Mouse (Mus musculus): ENCODE measurements around the gene Lin7c. TPM values are rescaled to one million over a fixed set of nuclear protein-coding genes. Genes with fewer than 3 reads are reported as not detected.

The Lin7c gene
- total RNA-seq, 2 experiments from 2014 or later: 26.8 to 32.2 TPM

DNA sequence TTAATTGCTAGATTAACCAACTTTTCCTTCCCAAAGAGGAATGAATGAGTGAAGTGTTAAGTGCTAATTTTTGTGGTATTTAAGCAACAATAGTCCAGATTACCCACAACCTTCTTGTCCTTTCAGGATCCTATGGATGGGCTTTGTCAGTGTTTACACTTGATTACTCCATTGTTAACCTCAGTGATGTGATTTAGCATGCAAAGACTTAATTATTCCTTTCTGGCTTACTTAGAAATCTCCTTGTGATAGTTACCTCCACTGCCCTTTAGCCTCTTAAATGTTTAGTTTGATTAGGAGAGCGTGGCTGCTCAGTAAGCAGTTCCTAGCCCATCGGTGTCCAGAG is 45.7 kb downstream of the Lin7c start:
- no peak for DNase-seq (ENCODE audit: low spot score)

- peak; percentile 71 for DNase-seq (ENCODE audit: low spot score)
Observed at GRCm38 (mm10) chr2:109941973-109942444, 51.4 kb downstream of the Lin7c start.

DNA sequence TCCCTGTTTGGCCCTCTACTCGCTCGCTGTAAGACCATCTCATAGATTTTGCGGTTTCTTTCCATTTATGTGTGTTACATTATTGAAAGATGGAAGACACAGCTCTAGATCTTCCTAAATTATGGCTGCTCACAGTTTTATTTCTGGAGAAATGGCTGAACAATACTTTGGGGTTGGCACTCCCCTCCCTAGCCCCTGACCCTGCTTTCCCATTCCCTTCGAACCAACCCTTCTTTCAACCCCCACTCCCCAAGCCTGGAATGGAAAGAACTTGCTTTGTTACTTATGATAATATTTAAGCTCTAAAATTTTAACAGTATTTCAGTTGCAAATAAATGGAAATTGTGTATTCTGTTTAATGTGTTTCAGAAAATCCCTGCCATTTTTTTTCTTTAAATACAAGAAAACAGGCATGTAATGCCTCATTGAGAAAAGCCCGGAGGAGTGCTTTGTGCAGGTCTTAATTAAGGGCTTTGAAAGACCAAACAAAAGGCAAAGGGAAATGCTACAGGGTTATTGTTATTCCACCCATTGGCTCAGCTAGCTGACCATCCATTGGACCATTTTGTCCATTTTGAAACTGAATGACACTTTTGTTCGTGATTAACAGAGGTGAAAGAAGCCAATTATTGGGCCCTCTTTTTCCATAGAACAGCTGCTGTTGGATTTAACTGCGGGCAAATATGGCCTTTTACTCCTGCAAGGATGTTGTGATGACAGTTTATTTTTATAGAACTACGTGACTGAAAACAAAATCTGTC is 52.3 kb downstream of the Lin7c start:
- DNase-seq (ENCODE audit: low spot score): no peak

DNA sequence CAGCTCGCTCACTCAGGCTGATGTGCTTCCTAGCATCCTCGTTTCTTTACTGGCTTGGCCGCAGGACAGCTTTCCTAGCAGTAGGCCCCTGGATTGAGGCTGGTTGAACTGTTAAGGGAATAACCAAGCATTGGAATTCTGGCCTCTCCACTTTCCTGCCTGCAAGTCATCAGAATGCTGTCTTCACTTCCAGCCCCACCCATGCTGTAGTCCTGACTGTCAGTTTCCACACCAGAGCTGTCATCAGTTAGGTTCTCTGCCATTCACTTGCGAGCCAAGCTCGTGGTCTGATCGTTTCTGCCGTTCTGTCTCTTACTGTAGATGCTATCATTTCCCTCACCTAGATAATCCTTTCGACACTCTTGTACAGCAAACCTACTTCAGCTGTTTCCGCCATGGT is 54.3 kb downstream of the Lin7c start:
- no peak for DNase-seq (ENCODE audit: low spot score)

DNA sequence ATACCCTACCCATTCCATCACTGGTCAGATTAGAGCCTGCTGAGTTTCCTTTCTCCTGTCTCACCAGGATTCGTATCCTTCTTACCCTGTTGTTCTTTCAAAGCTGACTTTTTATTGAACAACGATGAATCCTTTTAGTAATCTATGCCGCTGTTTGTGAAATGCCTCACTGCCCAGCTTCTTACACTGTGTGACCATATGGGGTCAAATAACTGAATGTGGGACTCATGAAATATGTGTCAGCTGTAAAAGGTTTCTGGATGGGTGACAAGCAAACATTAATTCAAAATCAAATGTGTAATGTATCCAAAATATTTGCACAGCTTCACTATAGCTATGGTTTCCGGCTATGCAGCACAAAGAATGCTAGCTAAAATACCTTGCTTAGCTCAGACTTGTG is 54.9 kb downstream of the Lin7c start:
- no peak for DNase-seq (ENCODE audit: low spot score)

GRCm38 (mm10) chr2:109946426-109946825 is 55.8 kb downstream of the Lin7c start:
- no peak for DNase-seq (ENCODE audit: low spot score)

GRCm38 (mm10) chr2:109949519-109949918 is 58.9 kb downstream of the Lin7c start:
- no peak for DNase-seq (ENCODE audit: low spot score)

GRCm38 (mm10) chr2:109950311-109950710 is 59.7 kb downstream of the Lin7c start:
- no peak for DNase-seq (ENCODE audit: low spot score)

Other genes with a start within 250 kb of the Lin7c start
- under 1 TPM; 0.25 to 0.33 TPM for gene Bdnf, start 216.2 kb upstream of the Lin7c start, total RNA-seq (2021)
- gene Lgr4, start 26.8 kb downstream of the Lin7c start, total RNA-seq (2021): 10 to 100 TPM; 24.5 to 28.7 TPM
- gene Ccdc34, start 127.0 kb downstream of the Lin7c start, total RNA-seq (2021): 1 to 10 TPM; 2.4 to 2.8 TPM